Mouse (Mus musculus) c-Kit-negative CD71-positive TER-119-positive erythroid progenitor cells, embryonic 14.5 days (primary cell): ENCODE results near the gene Mmab.

Experiments
- DNase-seq: peaks from one replicate; pipeline ENCODE4 v3.0.0-alpha.2; 2013; ENCODE audit warnings: low read depth, low spot score

Mmab gene

DNA sequence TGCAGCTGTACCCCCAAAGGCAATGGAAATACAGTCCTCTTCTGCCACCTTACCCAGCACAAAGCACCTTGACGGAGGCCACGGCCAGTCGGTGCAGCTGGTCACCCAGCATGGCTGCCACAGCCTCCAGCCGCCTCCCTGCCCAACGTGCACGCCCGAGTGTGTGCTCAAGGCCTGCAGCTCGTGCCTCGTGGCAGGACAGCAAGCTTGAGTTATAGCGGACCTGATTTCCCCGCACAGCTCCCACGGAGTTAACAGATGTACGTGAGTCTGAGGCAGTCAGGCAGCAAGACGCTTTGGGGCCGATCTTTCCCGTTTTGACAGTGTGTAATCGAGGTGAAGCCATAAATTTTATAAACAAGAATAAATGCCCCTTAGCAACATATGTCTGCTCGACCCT is 15.2 kb downstream of the Mmab start:
- no peak for DNase-seq

DNA sequence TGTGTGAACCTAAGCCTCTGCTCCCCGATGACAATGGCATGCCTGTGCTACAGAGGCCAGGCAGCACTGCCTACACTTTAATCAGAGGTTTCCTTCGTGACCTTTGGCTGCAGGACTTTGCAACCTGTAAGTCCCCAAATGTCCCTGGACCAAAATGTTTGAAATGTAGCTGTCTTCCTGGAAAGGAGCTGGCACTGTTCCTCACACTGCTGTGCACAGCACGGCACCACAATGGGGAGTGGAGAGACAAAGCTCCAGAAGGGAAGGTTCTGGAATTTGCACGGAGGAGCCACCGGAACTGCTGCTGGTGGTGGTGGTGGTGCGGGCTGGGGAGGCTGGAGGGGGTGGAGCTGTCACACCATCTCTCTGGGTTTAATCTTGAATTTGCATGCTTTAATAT is 17.1 kb downstream of the Mmab start:
- DNase-seq: no peak

DNA sequence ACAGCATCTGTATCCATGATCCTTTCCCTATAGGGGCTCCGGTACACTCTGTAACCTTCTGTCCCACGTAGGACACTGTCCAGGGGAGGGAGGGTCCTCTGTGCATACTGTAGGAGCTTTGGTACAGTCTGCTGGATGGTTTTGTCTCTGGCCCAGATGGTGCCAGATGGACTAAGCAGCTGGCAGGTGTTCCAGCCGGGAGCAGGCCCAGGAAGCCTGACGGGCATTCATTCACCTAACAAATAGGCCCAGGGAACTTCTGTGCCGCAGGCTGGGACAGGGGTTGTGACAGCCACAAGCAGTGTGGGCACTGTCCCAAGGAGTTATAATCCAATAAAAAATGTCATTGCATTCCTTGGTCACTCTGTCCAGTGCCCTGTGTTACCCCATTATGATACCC is 19.9 kb downstream of the Mmab start:
- no peak for DNase-seq

DNA sequence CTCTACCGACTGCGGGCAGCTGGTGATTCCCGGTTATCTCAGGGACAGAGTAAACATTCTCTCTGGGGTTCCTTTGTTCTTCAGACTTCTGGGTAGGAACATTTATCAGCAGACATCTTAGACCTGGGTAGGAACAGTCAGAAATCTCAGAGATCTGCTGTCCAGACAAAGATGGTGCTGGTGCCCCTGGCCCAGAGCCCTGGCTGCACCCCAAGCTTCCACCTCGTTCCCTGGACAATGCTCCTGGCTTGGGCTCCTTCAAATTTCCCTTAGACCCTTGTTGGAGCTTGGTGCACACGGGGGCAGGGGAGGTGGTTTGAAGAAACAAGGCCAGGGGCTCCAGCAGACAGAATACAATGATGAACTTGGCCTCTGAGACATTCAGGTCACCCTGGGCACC is 21.3 kb downstream of the Mmab start:
- DNase-seq: no peak

DNA sequence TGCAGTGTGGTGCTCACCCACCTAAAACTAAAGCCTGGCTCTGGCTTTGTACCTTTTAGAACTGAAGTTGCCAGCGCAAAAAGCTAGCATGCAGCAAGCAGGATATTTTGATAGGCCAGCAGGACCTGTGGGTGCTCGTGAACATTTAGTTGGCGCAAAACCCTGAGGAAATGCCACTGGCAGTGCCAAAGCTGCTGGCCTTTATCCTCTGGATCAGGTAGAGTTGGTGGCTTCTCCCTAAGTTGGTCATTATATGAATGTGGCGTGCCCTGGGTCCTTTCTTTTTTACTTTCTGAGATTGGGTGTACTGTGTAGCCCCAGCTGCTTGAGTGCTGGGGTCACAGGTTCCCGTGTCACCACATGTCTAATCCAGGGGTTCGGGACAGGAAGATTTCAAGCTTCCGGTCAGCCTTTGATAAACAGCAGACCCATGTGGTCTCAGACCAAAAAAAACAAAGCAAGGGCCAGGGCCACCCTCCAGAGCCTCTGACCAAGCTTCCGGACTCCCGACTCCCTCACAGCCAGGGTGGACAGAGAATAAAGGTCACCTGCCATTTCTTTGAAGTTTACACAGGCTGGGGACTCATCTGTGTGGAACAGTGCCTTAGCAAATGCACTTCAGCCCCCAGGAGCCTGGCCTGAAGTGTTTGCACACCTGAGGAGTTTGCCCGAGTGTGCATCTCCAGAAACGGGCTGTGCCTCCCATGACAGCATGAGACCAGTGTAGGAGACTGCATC is 22.1 kb downstream of the Mmab start:
- DNase-seq: no peak

DNA sequence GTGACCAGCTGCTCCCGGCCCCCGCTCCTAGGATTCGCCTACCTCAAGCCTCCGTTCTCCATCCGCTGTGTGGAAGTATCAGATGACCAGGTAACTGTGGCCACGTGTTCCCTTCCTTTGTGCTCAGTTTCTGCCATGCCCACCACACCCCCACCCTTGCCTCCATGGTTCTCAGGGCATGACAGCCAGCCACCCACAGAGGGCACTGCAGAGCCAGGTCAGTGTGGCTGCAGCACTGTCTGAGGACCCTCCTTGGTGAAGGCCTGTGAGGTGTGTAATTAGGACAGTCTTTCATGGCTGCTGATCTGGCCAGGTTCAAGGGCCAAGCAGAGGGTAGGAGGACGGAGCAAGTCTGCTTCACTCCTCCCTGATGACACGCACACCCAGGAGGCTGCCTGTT is 25.3 kb downstream of the Mmab start:
- no peak for DNase-seq

DNA sequence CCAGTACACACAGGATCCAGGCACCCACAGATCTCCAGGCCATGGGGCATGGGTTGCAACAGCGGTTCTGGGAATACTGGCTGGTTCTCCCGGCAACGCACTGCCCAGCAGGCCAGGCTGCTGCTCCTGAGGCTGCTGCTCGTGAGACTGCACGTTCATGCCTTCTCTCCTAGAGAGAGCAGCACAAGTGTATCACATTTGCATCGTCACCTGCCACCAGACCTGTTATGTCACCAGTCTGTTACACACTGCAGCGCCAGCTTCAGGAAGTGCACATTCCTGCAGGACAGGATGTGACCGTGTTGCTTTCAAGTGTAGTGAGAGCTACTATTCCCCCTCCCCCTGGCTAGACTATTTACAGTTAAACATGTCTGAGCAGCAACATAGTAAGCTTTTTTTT is 27.0 kb downstream of the Mmab start:
- no peak for DNase-seq

DNA sequence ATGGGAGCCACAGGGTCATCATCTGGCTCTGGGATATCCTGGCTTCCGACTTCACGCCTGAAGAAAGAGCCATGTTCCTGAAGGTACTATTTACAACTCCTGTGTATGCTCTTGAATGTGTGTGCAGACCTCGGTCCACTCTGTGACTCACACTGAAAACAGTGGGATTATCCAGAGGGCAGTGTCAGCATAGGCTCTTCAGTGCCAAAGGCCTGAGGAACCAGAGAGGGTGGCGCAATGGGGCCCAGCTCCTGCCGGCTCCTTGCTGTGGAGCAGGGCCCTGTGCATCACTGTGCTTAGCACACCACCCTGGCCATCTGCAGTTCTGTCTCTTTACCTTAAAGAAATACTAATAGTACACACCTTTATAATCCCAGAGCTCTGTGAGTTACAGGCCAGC is 28.3 kb downstream of the Mmab start:
- DNase-seq: no peak

DNA sequence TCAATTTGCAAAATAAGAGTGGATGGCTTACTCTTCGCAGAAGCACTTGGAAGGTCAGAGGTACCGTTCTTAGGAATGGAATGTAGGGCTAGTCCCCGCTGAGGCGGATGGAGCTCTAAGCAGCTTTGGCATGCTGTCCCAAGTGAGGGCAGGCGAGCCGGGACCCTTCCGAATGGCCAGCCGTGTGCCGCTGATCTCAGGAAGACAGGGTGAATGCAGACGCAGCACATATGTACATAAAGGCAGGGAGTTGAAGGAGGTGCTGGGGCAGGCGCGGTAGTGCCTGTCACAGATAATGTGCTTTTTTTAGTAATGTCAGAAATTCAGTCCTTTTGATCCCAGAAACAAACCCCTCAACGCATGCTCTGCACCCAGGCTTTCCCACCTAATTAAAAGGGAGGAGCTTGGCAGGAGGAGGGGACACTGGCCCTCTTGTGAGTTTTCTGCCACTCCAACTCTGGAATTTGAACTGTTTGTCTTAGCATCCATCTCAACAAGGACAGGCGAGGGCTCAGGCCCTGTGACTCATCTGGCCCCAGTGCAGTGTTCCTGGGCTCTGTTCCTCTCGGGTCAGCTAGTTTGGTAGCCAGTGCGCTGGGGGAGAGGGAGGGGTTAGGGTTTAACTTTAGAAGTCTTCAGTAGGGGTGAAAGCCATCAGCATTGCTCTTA is 30.7 kb downstream of the Mmab start:
- no peak for DNase-seq

DNA sequence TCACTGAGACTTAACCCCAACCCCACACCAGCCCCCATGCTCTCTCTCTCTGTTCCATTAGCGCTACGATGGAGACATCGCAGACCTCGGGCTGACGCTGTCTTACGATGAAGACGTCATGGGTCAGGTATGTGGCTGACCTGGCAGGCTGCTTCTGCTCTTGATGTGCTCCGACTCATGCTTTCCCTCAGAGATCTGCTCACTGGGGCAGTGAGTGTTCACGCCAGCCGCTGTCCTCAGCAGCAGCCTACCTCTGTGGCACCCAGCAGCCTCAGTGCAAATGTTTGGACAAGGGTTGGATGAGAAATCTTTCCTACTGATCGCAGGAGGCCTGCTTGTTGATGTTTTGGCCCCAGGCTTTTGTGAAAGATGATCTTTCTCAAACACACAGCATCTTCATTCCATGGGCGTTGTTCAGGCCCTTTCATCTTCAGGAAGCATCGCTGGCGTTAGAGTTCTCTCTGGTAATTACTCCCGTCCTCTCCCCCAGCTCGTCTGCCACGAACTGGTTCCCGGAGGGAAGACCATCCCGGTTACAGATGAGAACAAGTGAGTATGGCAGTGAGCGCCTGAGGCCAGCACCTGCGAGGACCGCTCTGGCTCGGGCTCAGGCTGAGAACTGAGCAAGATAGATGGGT is 31.4 kb downstream of the Mmab start:
- DNase-seq: no peak

DNA sequence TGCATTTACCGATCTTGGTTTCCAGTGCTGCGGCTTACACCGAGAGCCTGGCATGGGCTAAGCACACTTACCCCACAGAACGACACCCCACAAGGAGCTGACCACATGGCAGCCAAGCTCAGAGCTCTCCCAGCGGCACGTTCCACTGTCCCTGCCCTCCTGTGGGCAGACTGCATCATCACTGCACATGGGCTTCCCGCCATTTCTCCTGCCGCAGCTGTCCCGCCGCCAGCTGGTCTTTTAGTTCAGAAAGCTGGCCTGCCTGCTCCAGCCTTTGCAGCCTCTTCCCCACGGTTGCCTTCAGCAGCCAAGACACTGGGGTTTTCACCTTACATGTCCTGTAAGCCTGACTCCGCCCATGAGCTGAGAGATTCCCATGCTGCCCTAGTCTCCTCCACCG is 33.4 kb downstream of the Mmab start:
- DNase-seq: no peak

DNA sequence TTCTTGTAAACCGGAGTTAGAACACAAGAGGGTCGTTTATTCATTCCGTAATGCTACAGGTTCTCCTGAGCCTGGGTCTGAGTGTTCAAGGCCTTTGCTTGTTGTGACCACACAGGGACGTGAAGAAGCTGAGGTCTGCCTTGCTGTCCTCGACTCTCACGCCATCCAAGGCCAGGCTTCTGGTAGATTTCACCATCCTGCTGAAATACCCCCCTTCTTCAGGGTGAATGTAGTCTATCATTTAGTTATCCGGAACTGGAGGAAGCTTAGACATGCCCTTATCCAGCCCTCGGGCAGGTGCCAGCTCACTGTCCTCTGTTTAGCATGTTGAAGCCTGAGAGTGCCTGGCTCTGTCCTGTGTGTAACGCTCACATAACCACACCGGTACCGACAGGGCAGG is 35.0 kb downstream of the Mmab start:
- DNase-seq: no peak

DNA sequence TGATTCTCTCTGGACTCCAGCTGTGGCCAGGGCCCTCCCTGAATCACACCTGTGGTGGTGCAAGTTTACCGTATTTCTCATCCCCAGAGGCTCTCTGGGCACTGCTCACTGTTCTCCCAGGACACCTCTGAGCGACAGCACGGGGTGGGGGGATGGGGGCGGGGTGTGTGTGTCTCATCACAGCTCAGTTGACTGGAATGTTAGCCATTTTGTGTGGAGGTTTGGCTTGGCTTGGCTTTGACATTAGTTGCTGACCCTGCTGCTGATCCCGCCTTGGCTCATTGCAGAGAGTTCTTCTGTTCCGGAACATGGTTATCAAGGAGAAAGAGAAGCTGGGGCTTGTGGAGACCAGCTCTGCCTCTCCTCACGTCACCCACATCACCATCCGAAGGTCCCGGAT is 36.0 kb downstream of the Mmab start:
- no peak for DNase-seq

DNA sequence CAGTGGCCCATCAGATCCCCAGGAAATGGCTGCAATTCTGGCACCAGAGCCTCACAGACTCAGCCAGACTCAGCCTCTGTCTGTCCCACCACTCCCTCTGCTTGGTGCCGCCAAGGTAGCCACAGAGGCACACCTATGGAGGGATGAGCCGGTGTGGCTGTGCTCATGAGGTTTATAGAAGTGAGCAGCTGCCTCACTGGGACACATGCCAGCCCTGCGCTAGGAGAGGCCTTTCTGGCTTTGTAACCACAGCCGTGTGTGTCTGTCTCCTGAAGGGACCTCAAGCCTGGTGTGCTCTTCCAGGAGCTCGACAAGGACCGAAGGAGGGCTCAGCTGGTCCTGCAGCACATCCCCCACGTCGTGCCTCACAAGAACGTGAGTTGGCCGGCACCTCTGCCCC is 36.6 kb downstream of the Mmab start:
- no peak for DNase-seq

DNA sequence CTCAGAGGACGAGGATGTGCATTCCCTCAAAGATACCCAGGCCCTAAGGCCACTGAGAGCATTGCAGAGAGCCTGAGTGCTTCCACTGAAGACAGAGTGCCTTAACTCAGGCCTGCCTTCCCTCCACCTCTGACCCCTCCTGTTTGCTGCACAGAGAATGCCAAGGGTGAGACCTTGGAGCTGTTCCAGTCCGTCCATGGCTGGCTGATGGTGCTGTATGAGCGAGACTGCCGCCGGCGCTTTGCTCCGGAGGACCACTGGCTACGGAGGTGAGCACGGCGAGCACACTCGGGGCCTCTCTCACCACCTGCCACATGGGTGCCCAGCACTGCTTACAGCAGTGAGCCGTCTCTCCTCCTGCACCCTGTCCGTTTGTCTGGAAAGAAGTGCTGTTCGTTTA is 37.3 kb downstream of the Mmab start:
- DNase-seq: no peak

DNA sequence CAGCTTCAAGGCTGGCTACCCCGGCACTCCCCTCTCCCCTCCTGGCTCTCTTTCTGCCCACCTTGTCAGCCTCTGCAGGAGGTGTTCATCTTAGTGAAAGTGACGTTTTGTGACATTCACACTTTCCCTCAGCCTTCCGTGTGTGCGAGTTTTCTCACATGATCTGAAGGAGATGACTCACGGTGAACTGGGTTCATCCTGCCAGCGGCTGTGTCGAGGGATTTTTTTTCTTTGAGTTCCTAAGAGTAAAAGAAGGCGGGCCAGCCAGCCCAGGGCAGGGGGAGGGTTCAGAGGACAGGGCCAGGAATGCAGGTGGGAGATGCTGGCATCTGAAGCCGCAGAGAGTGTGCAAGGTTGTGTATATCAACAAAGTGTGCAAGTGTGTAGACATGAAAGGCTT is 50.7 kb downstream of the Mmab start:
- DNase-seq: no peak

DNA sequence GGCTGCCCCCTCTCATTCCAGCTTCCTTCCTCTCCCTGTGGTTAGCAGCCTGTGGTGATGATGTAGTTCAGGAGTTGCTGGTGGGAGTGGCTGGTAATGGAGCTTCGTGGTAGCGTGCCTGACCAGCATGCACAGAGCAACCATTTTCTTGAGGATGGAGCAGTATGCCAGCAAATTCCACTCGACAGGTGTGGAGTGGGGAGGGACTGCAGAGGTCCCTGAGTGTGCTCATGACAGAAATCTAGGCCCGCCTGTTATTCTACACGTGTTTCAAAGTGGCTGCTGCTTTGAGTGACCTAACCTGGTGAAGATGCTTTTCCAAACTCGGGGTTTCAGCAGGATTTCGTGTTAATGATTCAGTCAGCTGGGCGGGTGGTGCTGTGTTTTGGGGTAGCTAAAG is 59.4 kb downstream of the Mmab start:
- no peak for DNase-seq

DNA sequence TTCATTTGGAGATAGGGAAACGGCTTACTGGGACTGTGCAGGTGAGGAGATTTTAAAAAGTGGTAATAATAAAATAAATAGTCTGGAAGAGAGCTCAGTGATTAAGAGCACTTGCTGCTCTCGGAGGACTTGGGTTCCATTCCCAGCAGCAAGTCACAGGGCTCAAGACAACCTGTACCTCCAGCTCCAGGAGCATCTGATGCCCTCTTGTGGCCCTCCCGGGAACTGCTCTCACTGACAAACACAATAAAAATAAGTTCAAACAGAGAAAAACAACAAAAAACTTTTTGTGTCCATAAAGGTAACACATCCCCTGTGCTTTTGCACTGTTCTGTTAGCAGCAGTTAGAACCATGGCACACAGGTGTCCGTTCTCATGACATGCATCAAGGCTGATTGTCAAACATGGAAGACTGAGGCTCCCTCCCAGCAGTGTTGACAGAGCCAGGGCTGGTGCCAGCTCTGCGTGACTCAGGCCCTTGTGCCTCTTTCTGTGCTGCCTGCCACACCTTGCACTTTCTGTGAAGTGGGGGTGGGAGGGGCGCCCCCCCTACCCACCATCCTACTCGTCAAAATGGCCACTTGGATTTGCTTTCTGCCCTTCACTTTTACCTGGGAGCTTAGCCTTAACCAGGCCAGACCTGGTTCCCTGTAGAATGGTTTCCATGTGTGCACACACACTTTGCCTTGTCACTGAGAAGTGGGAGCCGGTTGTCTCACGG is 60.5 kb downstream of the Mmab start:
- DNase-seq: peak; percentile 35
